Mouse (Mus musculus) lung, postnatal 0 days (tissue): ENCODE results near the gene Polr1e. TPM values are rescaled to one million over a fixed set of nuclear protein-coding genes. Genes with fewer than 3 reads are reported as not detected.
A peak's percentile ranks its signal among the peaks of the same experiment; 100 is the strongest.

Experiments used
- ATAC-seq: fragments of 200-750 bp; cut with Nextera tagmentation; 2 replicates; pipeline ENCODE4 v1.8.0; 2017; ENCODE audit warnings: moderate library complexity
- DNase-seq: peaks from one replicate; pipeline ENCODE4 v3.0.0-alpha.2; 2016; ENCODE audit warnings: low spot score
- H3K27ac ChIP-seq: fragments of 300-500 bp; sonication (generic); 2 replicates; pipeline ENCODE4 v1.5.1; 2014; ENCODE audit warnings: antibody characterized with exemption, mild to moderate bottlenecking, low read length, mixed read lengths
- H3K27me3 ChIP-seq: fragments of 300-500 bp; sonication (generic); replicated peaks from 2 replicates; pipeline ENCODE4 v1.6.1; 2014; ENCODE audit warnings: low read length, mixed read lengths; ENCODE audit not compliant: insufficient read depth
- H3K36me3 ChIP-seq: fragments of 300-500 bp; sonication (generic); 2 replicates; pipeline ENCODE4 v1.6.1; 2014; ENCODE audit warnings: low read length, mixed read lengths; ENCODE audit not compliant: insufficient read depth
- H3K4me1 ChIP-seq: fragments of 300-500 bp; sonication (generic); 2 replicates; pipeline ENCODE4 v1.6.1; 2014; ENCODE audit warnings: antibody characterized with exemption, low read depth, low read length, mixed read lengths; ENCODE audit not compliant: insufficient read depth
- H3K4me2 ChIP-seq: fragments of 300-500 bp; sonication (generic); replicated peaks from 2 replicates; pipeline ENCODE4 v1.6.1; 2014; ENCODE audit warnings: low read depth, mild to moderate bottlenecking, low read length, moderate library complexity, mixed read lengths
- H3K4me3 ChIP-seq: fragments of 300-500 bp; sonication (generic); 2 replicates; pipeline ENCODE4 v1.5.1; 2014; ENCODE audit warnings: low read depth, low read length
- H3K9ac ChIP-seq: fragments of 300-500 bp; sonication (generic); replicated peaks from 2 replicates; pipeline ENCODE4 v1.6.1; 2014; ENCODE audit warnings: low read depth, mild to moderate bottlenecking
- H3K9me3 ChIP-seq: fragments of 300-500 bp; sonication (generic); 2 replicates; pipeline ENCODE4 v1.6.1; 2016; ENCODE audit warnings: low read length, mixed read lengths
- CTCF ChIP-seq: IDR thresholded peaks from 2 replicates; pipeline ENCODE4 v1.5.1; 2016; ENCODE audit warnings: antibody characterized with exemption, mild to moderate bottlenecking
- EP300 ChIP-seq: IDR thresholded peaks from 2 replicates; pipeline ENCODE4 v1.6.1; 2016; ENCODE audit warnings: antibody characterized with exemption, mild to moderate bottlenecking, control low read depth
- WGBS: fragments of 180-500 bp; shearing (Covaris S2); extraction: QIAGEN DNeasy Blood & Tissue Kit; methylation state at CpG from one replicate; pipeline ENCODE4 v1.1.7; 2014; 5-methylcytosine and 5-hydroxymethylcytosine counted together
- polyA plus RNA-seq: library from polyadenylated mRNA; unstranded; fragments of >200 nt; fragmentation: Nextera tagmentation; extraction: Ambion mirVana; gene quantifications from 2 replicates; pipeline ENCODE4 v1.2.1, GENCODE M21; 2015

Polr1e gene
- polyA plus RNA-seq, 1 experiment from 2014 or later = 13.1 TPM

- H3K4me3 ChIP-seq = no peak overlapping the region
- WGBS = 82% methylated on average over 18 of the region's 18 CpGs
- H3K27me3 ChIP-seq = no peaks in the 10 kb centered on the region
- no peak for DNase-seq
- no peak overlapping the region for H3K4me2 ChIP-seq
- H3K27ac ChIP-seq = no peak overlapping the region
- no peak for ATAC-seq
- H3K4me1 ChIP-seq = no peaks in the 10 kb centered on the region
- H3K9ac ChIP-seq = no peak overlapping the region
- H3K36me3 ChIP-seq = peaks cover 12% of the 10 kb centered on the region; the same call in 1 of the 2 replicates
- H3K9me3 ChIP-seq = no peaks in the 10 kb centered on the region
- TF ChIP-seq CTCF (no peak), EP300 (no peak)
Observed at GRCm38 (mm10) chr4:44994776-44995175, 23.6 kb upstream of the Polr1e start.

GRCm38 (mm10) chr4:44998071-44998470 is 20.3 kb upstream of the Polr1e start:
- H3K36me3 ChIP-seq = peaks cover 12% of the 10 kb centered on the region; the same call in 1 of the 2 replicates
- H3K27me3 ChIP-seq = no peaks in the 10 kb centered on the region
- no peak for DNase-seq
- no peak overlapping the region for H3K9ac ChIP-seq
- no peak for ATAC-seq
- no peak overlapping the region for H3K27ac ChIP-seq
- H3K4me3 ChIP-seq = no peak overlapping the region
- H3K9me3 ChIP-seq = no peaks in the 10 kb centered on the region
- TF ChIP-seq EP300 (no peak), CTCF (no peak)
- H3K4me1 ChIP-seq = no peaks in the 10 kb centered on the region
- WGBS = 63% methylated on average over 3 of the region's 3 CpGs
- no peak overlapping the region for H3K4me2 ChIP-seq

DNA sequence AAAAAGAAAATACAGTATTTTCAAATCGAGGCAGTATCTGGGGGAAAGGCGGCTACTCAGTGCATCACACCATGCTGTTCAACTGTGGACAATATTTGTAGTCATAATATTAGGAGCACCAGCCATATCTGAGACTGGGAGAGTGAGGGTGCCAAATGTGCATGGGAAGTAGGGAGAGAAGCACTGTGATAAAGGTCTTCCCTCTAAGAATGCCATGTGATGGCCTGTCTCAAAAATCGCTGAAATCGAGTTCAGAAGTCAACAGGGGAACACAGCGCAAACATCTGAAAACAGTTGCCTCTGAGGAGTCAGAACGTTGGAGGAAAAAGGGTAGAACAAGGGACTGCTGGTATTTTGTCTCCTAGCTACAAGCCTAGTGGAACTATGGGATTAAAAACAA is 18.4 kb upstream of the Polr1e start:
- Histone ChIP-seq H3K4me2 (no peak overlapping the region), H3K36me3 (peaks cover under 1% of the 10 kb centered on the region; the same call in 1 of the 2 replicates), H3K9ac (no peak overlapping the region), H3K4me1 (no peaks in the 10 kb centered on the region), H3K4me3 (no peak overlapping the region), H3K27me3 (no peaks in the 10 kb centered on the region), H3K9me3 (no peaks in the 10 kb centered on the region), H3K27ac (no peak overlapping the region)
- TF ChIP-seq CTCF = no peak
- TF ChIP-seq EP300 = no peak
- 81% methylated on average over 6 of the region's 6 CpGs for WGBS
- ATAC-seq (no peak), DNase-seq (no peak)

DNA sequence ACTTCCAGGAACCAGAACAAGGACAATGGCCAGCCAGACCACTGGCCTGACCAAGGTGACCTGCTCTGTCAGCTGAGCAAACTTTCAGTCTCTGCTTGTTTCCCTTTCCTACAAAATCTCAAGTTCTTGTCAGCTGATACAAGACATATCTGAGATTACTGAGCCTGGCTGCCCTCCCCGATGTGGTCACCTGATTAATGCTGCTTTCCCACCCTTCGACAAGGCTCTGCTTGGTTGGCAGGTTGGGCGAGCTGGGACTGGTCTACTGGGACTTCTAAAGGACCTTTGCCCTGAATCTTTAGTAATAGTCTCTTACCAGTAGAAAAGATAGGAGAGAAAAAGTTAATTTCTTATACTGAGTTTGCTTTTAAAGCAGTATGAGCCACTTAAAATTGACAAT is 12.9 kb upstream of the Polr1e start:
- TF ChIP-seq CTCF (no peak), EP300 (no peak)
- no peaks in the 10 kb centered on the region for H3K36me3 ChIP-seq
- no peaks in the 10 kb centered on the region for H3K27me3 ChIP-seq
- no peak overlapping the region for H3K9ac ChIP-seq
- no peak for ATAC-seq
- no peak overlapping the region for H3K27ac ChIP-seq
- DNase-seq = no peak
- no peak overlapping the region for H3K4me3 ChIP-seq
- H3K4me1 ChIP-seq = no peaks in the 10 kb centered on the region
- WGBS = 82% methylated on average over 3 of the region's 3 CpGs
- H3K4me2 ChIP-seq = no peak overlapping the region
- no peaks in the 10 kb centered on the region for H3K9me3 ChIP-seq

DNA sequence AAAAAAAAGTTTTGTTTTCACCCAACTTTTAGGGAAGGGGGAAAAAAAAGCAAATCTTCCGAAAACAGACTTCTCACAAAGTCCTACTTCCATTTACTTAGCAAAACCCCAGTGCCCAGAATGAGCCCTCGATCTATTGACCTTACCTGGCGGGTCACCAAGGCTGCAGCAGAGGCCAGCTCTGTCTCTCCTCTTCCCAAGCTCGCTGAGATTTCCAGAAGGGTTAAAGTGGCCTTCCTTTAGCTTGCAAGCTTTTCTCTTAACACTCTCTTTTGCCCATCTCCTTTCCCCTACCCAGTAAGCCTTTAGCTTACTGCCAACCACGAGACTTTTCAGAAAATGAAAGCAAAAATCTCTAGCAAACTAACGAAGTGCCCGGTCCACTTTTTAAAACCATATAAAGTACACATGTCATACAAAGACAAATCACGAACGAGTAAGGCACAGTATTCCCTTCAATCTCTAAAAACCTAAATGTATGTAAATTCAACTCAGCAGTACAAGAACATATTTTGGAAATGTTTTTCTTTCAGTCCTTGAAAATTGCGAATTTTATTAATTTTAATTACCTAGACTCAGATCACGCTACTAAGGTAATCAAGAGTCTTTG is 7.5 kb upstream of the Polr1e start:
- peaks cover 8% of the 10 kb centered on the region; the same call in 1 of the 2 replicates for H3K4me1 ChIP-seq
- 5% methylated on average over 11 of the region's 11 CpGs for WGBS
- H3K9me3 ChIP-seq = no peaks in the 10 kb centered on the region
- H3K27me3 ChIP-seq = no peaks in the 10 kb centered on the region
- DNase-seq (peak; percentile 17), ATAC-seq (no peak)
- TF ChIP-seq CTCF (no peak), EP300 (no peak)
- no peaks in the 10 kb centered on the region for H3K36me3 ChIP-seq
- peak overlapping the region; percentile 96 for H3K27ac ChIP-seq
- peak overlapping the region; percentile 36; the same call in 1 of the 2 replicates for H3K9ac ChIP-seq
- H3K4me3 ChIP-seq = peak overlapping the region; percentile 89
- H3K4me2 ChIP-seq = peak overlapping the region; percentile 67

- DNase-seq (peak; percentile 86), ATAC-seq (peak; percentile 38)
- H3K27me3 ChIP-seq = no peaks in the 10 kb centered on the region
- no peaks in the 10 kb centered on the region for H3K9me3 ChIP-seq
- H3K27ac ChIP-seq = peak overlapping the region; percentile 96
- no peaks in the 10 kb centered on the region for H3K36me3 ChIP-seq
- WGBS = 0% methylated on average over 31 of the region's 31 CpGs
- H3K4me1 ChIP-seq = peaks cover 8% of the 10 kb centered on the region; the same call in 1 of the 2 replicates
- peak overlapping the region; percentile 89 for H3K4me3 ChIP-seq
- peak overlapping the region; percentile 69 for H3K9ac ChIP-seq
- TF ChIP-seq CTCF (no peak), EP300 (no peak)
- H3K4me2 ChIP-seq = peak overlapping the region; percentile 67
Observed at GRCm38 (mm10) chr4:45011581-45012104, 6.7 kb upstream of the Polr1e start.
